Mouse (Mus musculus) heart, postnatal 4 days (tissue): ENCODE data around the gene Dbi. TPM values are rescaled to one million over a fixed set of nuclear protein-coding genes. Genes with fewer than 3 reads are reported as not detected.

ENCODE experiments used
- DNase-seq: peaks from one replicate; pipeline ENCODE4 v3.0.0; 2021
- total RNA-seq, 2 experiments: library from RNA; stranded (reverse); gene quantifications; 2 replicates each; pipeline ENCODE4 v1.2.3; 2021

The Dbi gene
- total RNA-seq, result 100 to 1,000 TPM; 404 to 419 TPM

- DNase-seq, result peak; percentile 99
These were observed at the start of gene Dbi, which contains the start of gene 3110009E18Rik for GRCm38 (mm10) chr1:120120969-120121811. Gene Dbi, minus strand, starts transcription at chr1:120121078. Gene 3110009E18Rik, plus strand, starts transcription at chr1:120121187.

GRCm38 (mm10) chr1:120170307-120170706 lies 49.4 kb upstream of the Dbi start:
- no peak for DNase-seq

GRCm38 (mm10) chr1:120168674-120169073 lies 47.8 kb upstream of the Dbi start:
- DNase-seq, result no peak

- no peak for DNase-seq
These were observed 47.1 kb upstream of the Dbi start for GRCm38 (mm10) chr1:120168016-120168415.

- no peak for DNase-seq
These were observed 41.7 kb upstream of the Dbi start for GRCm38 (mm10) chr1:120162616-120163015.

- no peak for DNase-seq
These were observed 40.6 kb upstream of the Dbi start for GRCm38 (mm10) chr1:120161502-120161901.

- no peak for DNase-seq
These were observed 37.7 kb upstream of the Dbi start for GRCm38 (mm10) chr1:120158474-120159127.

GRCm38 (mm10) chr1:120155325-120155724 lies 34.4 kb upstream of the Dbi start:
- DNase-seq, result peak; percentile 39

GRCm38 (mm10) chr1:120154232-120154631 lies 33.4 kb upstream of the Dbi start:
- peak; percentile 49 for DNase-seq

GRCm38 (mm10) chr1:120146994-120147393 lies 26.1 kb upstream of the Dbi start:
- no peak for DNase-seq

GRCm38 (mm10) chr1:120145527-120146216 lies 24.8 kb upstream of the Dbi start:
- DNase-seq, result no peak

GRCm38 (mm10) chr1:120142551-120142950 lies 21.7 kb upstream of the Dbi start:
- peak; percentile 78 for DNase-seq

- DNase-seq, result no peak
These were observed 19.3 kb upstream of the Dbi start for GRCm38 (mm10) chr1:120140144-120140693.

- no peak for DNase-seq
These were observed 18.2 kb upstream of the Dbi start for GRCm38 (mm10) chr1:120138923-120139540.

GRCm38 (mm10) chr1:120135934-120136786 lies 15.3 kb upstream of the Dbi start:
- DNase-seq, result no peak

- DNase-seq, result no peak
These were observed 11.5 kb upstream of the Dbi start for GRCm38 (mm10) chr1:120132376-120132775.

GRCm38 (mm10) chr1:120126318-120126717 lies 5.4 kb upstream of the Dbi start:
- DNase-seq, result no peak

- DNase-seq, result no peak
These were observed 4.6 kb upstream of the Dbi start for GRCm38 (mm10) chr1:120125471-120125870.

- DNase-seq, result no peak
These were observed 4.0 kb upstream of the Dbi start for GRCm38 (mm10) chr1:120124839-120125238.

GRCm38 (mm10) chr1:120122634-120123383 lies 1.9 kb upstream of the Dbi start:
- DNase-seq, result no peak
